Mouse (Mus musculus) heart, embryonic 12.5 days (tissue): ENCODE results near the gene Cnot10. TPM values are rescaled to one million over a fixed set of nuclear protein-coding genes. Genes with fewer than 3 reads are reported as not detected.

Experiments used
- ATAC-seq: fragments of 200-750 bp; cut with Nextera tagmentation; 2 replicates; pipeline ENCODE4 v1.8.0; 2017; ENCODE audit warnings: moderate TSS enrichment, moderate library complexity; ENCODE audit not compliant: insufficient number of reproducible peaks, low FRiP score
- H3K27ac ChIP-seq: fragments of 300-500 bp; sonication (generic); 2 replicates; pipeline ENCODE4 v1.5.1; 2016; ENCODE audit warnings: mild to moderate bottlenecking, moderate library complexity; ENCODE audit not compliant: poor library complexity, severe bottlenecking
- H3K27me3 ChIP-seq: fragments of 300-500 bp; sonication (generic); replicated peaks from 2 replicates; pipeline ENCODE4 v1.6.1; 2016; ENCODE audit warnings: mild to moderate bottlenecking, moderate library complexity
- H3K36me3 ChIP-seq: fragments of 300-500 bp; sonication (generic); 2 replicates; pipeline ENCODE4 v1.6.1; 2016; ENCODE audit warnings: mild to moderate bottlenecking, moderate library complexity
- H3K4me1 ChIP-seq: fragments of 300-500 bp; sonication (generic); replicated peaks from 2 replicates; pipeline ENCODE4 v1.6.1; 2016; ENCODE audit warnings: mild to moderate bottlenecking
- H3K4me2 ChIP-seq: fragments of 300-500 bp; sonication (generic); 2 replicates; pipeline ENCODE4 v1.6.1; 2016; ENCODE audit warnings: mild to moderate bottlenecking, moderate library complexity
- H3K4me3 ChIP-seq: fragments of 300-500 bp; sonication (generic); 2 replicates; pipeline ENCODE4 v1.5.1; 2016; ENCODE audit warnings: mild to moderate bottlenecking
- H3K9ac ChIP-seq: fragments of 300-500 bp; sonication (generic); 2 replicates; pipeline ENCODE4 v1.6.1; 2016; ENCODE audit warnings: mild to moderate bottlenecking, moderate library complexity
- H3K9me3 ChIP-seq: fragments of 300-500 bp; sonication (generic); replicated peaks from 2 replicates; pipeline ENCODE4 v1.6.1; 2016; ENCODE audit warnings: mild to moderate bottlenecking, moderate library complexity
- WGBS: fragments of 180-500 bp; shearing (Covaris S2); methylation state at CpG from one replicate; pipeline ENCODE4 v1.1.7; 2016; 5-methylcytosine and 5-hydroxymethylcytosine counted together
- polyA plus RNA-seq: library from polyadenylated mRNA; unstranded; fragments of >200 nt; fragmentation: Nextera tagmentation; extraction: Ambion mirVana; gene quantifications from 2 replicates; pipeline ENCODE4 v1.2.1, GENCODE M21; 2016

Cnot10 gene
- polyA plus RNA-seq, 1 experiment from 2014 or later, result 39.4 TPM

DNA sequence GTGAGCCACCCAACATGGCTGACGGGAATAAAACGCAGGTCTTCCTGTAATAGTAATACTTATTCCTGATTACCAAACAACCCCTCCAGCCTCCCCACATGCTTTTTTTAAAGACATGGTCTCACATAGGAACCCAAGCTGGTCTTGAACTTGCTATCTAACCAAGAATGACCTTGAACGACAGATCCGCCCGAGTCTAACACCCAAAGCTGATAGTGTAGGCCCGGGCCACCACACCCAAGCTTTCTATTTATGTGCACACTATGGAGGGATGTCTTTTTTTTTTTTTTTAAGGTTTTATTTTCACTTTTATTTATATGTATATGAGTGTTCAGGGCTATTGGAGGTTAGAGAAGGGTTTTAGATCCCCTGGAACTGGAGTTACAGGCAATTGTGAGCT, 15.8 kb downstream of the Cnot10 start:
- Histone ChIP-seq H3K27ac (no peak overlapping the region), H3K4me1 (no peaks in the 10 kb centered on the region), H3K9me3 (no peaks in the 10 kb centered on the region), H3K4me3 (no peak overlapping the region), H3K4me2 (no peak overlapping the region), H3K9ac (no peak overlapping the region), H3K27me3 (no peaks in the 10 kb centered on the region), H3K36me3 (peaks cover 92% of the 10 kb centered on the region)
- ATAC-seq, result no peak
- 85% methylated on average over 6 of the region's 6 CpGs for WGBS

DNA sequence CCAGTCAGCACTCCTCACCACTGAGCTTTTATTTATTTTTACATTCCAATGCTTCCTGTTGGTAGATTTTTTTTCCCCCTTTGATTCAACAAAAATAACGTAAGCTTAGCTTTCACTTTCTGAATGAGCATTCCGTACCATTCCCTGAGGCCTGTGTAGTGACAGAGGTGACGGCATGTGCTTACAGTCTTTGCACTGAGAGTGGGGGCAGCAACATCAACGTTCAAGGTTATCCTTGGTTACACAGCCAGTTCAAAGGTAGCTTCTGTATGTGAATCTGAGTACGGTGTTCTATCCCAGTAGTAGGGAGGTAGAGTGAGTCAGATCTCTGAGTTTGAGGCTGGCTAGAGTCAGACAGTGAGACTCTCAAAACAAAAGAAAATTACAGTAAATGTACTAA, 18.8 kb downstream of the Cnot10 start:
- Histone ChIP-seq H3K4me2 (no peak overlapping the region), H3K36me3 (peaks cover 83% of the 10 kb centered on the region), H3K27me3 (no peaks in the 10 kb centered on the region), H3K9me3 (no peaks in the 10 kb centered on the region), H3K9ac (no peak overlapping the region), H3K4me1 (no peaks in the 10 kb centered on the region), H3K4me3 (no peak overlapping the region), H3K27ac (no peak overlapping the region)
- no peak for ATAC-seq
- WGBS, result 89% methylated on average over 5 of the region's 5 CpGs

DNA sequence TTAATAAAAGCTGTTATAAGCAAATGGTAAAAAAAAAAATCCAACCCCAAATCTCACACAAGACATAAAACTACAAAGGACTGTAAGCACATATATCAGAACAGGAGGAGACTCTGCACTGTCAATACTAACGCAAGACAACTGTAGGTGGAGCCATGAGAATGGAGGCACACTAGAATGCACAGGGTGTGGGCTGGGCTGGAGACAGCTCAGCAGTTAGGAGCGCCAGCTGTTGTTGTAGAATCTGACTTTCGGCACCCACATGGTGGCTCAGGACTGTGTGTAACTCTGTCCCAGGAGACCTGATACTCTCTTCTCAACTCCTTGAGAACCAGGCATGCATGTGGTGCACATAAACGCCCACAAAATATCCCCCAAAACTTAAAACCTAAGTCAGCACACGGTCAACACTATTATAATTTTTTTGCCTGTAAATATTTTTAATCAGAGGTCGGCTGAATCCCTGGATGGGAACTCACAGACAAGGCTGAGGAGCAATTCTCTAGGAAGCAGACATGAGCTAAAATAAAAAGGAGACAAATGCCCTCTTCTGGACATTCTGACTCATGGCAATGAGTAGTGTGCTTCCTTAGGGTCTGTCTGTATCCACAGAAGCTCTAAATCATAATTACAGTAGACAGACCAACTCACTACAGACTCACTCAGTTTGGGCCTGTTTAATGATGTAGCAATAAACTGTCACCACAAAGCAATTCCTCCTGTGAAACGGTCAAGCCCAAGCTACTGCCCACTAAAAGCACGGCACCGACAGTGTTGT, 25.6 kb downstream of the Cnot10 start:
- Histone ChIP-seq H3K36me3 (peaks cover 74% of the 10 kb centered on the region), H3K4me2 (no peak overlapping the region), H3K4me3 (no peak overlapping the region), H3K9ac (no peak overlapping the region), H3K27me3 (no peaks in the 10 kb centered on the region), H3K9me3 (0 out of 2 replicates have a peak, but pooled peaks cover 2% of the 10 kb centered on the region), H3K4me1 (no peaks in the 10 kb centered on the region), H3K27ac (no peak overlapping the region)
- ATAC-seq, result no peak
- WGBS, result 87% methylated on average over 9 of the region's 9 CpGs

DNA sequence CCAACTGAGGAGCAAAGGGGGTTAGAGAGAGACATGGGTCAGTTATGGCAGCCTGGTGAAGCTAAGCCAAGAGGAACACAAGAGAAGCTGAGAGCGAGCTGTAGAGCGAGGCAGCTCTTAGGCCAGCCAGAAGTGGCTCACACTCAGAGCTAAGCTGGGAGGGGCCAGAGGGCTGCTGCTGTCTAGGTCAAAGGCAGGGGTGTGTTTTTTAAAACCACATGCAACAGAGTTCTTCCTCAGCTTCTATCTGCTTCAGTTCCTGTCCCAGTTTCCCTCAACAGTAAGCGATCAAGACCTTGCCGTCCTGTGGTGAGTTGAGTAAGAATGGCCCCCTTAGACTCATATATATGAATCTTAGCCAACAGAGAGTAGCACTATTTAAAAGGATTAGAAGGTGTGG, 27.0 kb downstream of the Cnot10 start:
- Histone ChIP-seq H3K4me2 (no peak overlapping the region), H3K36me3 (peaks cover 76% of the 10 kb centered on the region), H3K4me3 (no peak overlapping the region), H3K9me3 (0 out of 2 replicates have a peak, but pooled peaks cover 9% of the 10 kb centered on the region), H3K27ac (no peak overlapping the region), H3K27me3 (no peaks in the 10 kb centered on the region), H3K9ac (no peak overlapping the region), H3K4me1 (no peaks in the 10 kb centered on the region)
- ATAC-seq, result no peak
- WGBS, result 93% methylated on average over 4 of the region's 4 CpGs

DNA sequence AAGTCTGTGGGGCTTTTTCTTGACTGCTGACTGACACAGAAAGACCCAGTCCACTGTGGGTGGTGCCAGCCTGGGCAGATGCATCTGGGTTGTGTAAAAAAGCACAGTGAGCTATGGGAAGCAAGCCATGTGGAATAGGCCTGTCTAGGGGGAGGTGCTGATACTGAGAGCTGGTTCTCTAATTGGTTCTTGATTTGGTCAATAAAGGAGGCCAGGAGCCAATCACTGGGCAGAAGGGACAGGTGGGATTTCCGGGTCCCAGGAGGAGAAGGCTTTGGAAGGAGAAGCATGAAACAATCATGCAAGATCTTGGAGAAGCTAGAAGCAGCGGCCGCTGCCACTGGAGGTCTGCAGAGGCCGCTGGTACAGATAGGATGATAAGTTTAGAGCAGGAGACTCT, 27.4 kb downstream of the Cnot10 start:
- Histone ChIP-seq H3K27ac (no peak overlapping the region), H3K4me1 (no peaks in the 10 kb centered on the region), H3K4me3 (no peak overlapping the region), H3K9ac (no peak overlapping the region), H3K9me3 (0 out of 2 replicates have a peak, but pooled peaks cover 9% of the 10 kb centered on the region), H3K36me3 (peaks cover 76% of the 10 kb centered on the region), H3K4me2 (no peak overlapping the region), H3K27me3 (no peaks in the 10 kb centered on the region)
- WGBS, result 83% methylated on average over 4 of the region's 4 CpGs
- no peak for ATAC-seq

DNA sequence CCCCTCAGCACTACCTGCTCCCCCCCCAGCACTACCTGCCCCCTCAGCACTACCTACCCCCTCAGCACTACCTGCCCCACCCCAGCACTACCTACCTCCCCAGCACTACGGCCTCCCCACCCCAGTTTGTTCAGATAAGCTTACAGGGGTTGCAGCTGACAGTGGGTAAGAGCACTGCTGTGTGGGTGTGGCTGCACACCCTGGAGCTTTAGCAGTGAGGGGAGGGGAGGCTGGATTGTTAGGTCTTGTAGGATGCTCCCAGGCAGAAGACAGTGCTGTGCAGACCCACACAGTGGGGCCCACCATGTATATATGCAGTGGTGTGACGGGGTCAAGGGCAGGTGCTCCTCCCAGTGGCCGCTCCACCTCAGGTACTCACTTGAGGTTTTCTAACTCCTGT, 29.7 kb downstream of the Cnot10 start:
- Histone ChIP-seq H3K4me1 (no peaks in the 10 kb centered on the region), H3K9me3 (0 out of 2 replicates have a peak, but pooled peaks cover 9% of the 10 kb centered on the region), H3K4me3 (no peak overlapping the region), H3K9ac (no peak overlapping the region), H3K4me2 (no peak overlapping the region), H3K27ac (no peak overlapping the region), H3K27me3 (no peaks in the 10 kb centered on the region), H3K36me3 (peaks cover 82% of the 10 kb centered on the region)
- 72% methylated on average over 3 of the region's 3 CpGs for WGBS
- no peak for ATAC-seq

DNA sequence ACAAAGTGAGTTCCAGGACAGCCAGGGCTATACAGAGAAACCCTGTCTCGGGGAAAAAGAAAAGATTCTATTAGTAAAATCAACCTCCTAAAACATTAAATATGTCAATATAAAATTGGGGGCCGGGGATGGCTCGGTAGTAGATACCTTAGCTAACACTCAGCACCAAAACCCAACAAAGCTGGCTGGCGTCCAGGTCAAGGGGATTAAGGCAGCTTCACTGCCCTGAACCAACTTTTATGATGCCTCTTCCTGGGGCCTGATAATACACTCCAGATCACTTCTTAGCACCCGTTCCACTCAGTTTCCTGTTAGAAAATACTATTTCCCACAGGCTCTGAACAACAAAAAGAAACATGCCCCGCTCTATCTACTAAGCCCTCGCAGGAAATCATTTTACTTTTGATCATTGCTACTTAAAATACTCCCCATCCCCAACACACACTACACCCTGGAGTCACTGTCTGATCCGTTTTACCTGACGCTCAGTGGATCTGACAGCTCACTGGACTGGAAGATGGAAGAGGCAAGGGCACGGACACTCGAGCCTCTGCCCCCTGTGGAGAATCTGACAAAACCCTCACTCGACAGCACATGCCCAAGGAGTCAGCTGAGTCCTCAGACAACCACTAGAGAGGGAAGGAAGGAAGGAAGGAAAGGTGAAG, 36.0 kb downstream of the Cnot10 start:
- 57% methylated on average over 12 of the region's 12 CpGs for WGBS

DNA sequence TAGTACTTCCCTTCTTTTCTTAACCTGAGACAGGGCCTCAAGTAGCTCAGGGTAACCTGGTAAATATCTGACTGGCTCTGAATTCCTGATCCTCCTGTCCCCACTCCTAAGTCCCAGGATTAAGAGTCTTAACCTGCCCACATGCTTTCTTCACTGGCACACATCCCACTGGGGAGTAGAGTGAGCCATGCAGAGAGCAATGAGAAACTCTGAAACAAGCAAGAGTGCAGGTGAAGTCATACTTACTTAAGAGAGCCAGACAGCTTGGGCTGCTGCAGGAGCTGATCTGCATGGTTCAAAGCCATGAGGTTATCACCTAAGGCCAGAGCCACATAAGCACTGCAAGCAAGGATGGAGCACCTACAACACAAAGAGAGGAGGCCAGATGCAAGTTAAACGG, 38.9 kb downstream of the Cnot10 start:
- Histone ChIP-seq H3K27me3 (no peaks in the 10 kb centered on the region), H3K9ac (no peak overlapping the region), H3K9me3 (no peaks in the 10 kb centered on the region), H3K36me3 (peaks cover 71% of the 10 kb centered on the region), H3K4me3 (no peak overlapping the region), H3K27ac (no peak overlapping the region), H3K4me1 (0 out of 2 replicates have a peak, but pooled peaks cover 5% of the 10 kb centered on the region), H3K4me2 (no peak overlapping the region)
- ATAC-seq, result no peak
- 77% methylated on average over 1 of the region's 1 CpGs for WGBS

More for the DNA sequence above, 36.0 kb downstream of the Cnot10 start:
- peaks cover 67% of the 10 kb centered on the region for H3K36me3 ChIP-seq
- H3K4me3 ChIP-seq, result no peak overlapping the region
- H3K27ac ChIP-seq, result no peak overlapping the region
- 0 out of 2 replicates have a peak, but pooled peaks cover 3% of the 10 kb centered on the region for H3K9me3 ChIP-seq
- no peak overlapping the region for H3K9ac ChIP-seq
- ATAC-seq, result no peak
- 0 out of 2 replicates have a peak, but pooled peaks cover 5% of the 10 kb centered on the region for H3K4me1 ChIP-seq
- no peaks in the 10 kb centered on the region for H3K27me3 ChIP-seq
- no peak overlapping the region for H3K4me2 ChIP-seq

DNA sequence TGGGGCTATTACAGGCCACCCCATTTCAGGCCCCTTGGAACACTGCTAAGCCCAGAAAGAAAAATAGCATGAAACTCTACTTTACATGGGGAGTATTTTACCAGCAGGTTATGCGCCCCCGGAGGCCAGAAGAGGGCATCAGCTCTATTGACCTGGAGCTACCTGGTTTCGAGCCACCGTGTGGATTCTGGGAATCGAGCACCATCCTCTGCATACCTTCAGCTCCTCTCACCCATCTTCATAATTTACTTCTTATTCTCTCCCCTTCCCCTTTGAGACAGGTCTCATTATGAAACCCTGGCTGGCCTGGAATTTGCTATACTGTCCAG, 55.0 kb downstream of the Cnot10 start:
- H3K4me2 ChIP-seq, result no peak overlapping the region; the same call in 1 of the 2 replicates
- no peaks in the 10 kb centered on the region for H3K9me3 ChIP-seq
- H3K27me3 ChIP-seq, result no peaks in the 10 kb centered on the region
- no peak for ATAC-seq
- H3K4me1 ChIP-seq, result peaks cover 9% of the 10 kb centered on the region; the same call in 1 of the 2 replicates
- no peak overlapping the region for H3K4me3 ChIP-seq
- H3K27ac ChIP-seq, result no peak overlapping the region
- peaks cover 30% of the 10 kb centered on the region for H3K36me3 ChIP-seq
- WGBS, result 48% methylated on average over 5 of the region's 5 CpGs
- H3K9ac ChIP-seq, result no peak overlapping the region

DNA sequence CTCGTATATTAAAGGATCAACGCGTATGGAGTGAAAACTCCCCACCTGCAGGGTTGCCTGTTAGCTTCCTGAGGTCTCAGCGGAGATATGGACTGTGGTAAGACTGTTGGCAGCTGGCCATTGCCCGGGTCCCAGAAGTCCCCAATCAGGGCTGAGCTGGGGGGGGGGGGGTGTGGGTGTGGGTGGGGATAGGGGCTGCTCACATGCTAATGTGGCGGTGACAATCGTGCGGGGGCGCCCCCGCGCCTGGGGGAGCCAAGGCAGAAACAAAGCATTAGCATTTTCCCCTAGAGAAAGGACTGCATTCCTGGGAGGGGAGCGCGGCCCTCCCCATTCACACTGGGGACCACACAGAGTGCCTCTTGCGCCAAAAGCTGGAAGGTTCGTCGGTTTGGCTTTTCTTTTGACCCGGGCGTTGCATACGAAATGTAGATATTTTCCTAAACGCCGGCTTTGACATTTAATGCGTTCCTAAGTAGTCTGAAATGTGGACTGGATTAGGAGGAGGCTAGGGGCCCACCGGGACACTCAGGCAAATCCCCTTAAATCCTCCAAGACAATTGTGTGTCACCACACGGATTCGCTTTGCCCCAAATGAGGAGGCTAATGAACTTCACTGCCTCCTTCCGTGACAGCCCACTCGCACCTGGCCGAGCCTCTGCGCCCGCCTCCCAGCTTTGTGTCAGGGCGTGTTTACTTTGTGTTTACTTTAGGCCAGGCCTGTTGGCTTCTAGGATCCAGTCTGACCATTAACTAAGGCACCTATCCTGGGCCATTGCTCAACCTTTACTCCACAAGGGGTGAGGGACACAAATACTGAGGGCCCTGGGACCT, 55.6 kb downstream of the Cnot10 start:
- Histone ChIP-seq H3K27me3 (no peaks in the 10 kb centered on the region), H3K27ac (0 out of 2 replicates have a peak overlapping the region, but pooled peaks have one; percentile 22), H3K4me2 (peak overlapping the region; percentile 85), H3K9me3 (no peaks in the 10 kb centered on the region), H3K9ac (peak overlapping the region; percentile 38), H3K36me3 (peaks cover 26% of the 10 kb centered on the region), H3K4me1 (peaks cover 9% of the 10 kb centered on the region; the same call in 1 of the 2 replicates), H3K4me3 (peak overlapping the region; percentile 48)
- WGBS, result 9% methylated on average over 31 of the region's 31 CpGs
- peak; percentile 46; the same call in 1 of the 2 replicates for ATAC-seq

DNA sequence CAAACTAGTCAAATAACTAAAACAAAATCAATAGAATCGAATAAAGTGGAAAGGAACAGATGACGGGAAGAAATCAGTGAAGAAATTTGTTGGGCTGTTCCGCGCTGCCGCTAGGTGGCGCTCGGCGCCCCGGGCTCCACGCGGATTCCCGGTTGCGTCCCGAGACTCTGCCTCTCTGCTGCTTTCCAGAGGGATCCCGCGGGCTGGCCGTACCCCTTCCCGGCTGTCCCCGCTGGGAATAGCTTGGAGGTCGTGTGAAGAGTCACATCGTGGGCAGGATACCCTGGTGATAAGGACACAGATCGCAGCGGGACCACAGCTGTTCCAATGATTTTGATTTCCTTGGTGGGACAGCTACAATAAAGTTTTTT, 56.2 kb downstream of the Cnot10 start:
- no peaks in the 10 kb centered on the region for H3K9me3 ChIP-seq
- H3K4me1 ChIP-seq, result peaks cover 9% of the 10 kb centered on the region; the same call in 1 of the 2 replicates
- no peaks in the 10 kb centered on the region for H3K27me3 ChIP-seq
- H3K36me3 ChIP-seq, result peaks cover 20% of the 10 kb centered on the region
- no peak for ATAC-seq
- peak overlapping the region; percentile 38 for H3K9ac ChIP-seq
- WGBS, result 1% methylated on average over 23 of the region's 23 CpGs
- peak overlapping the region; percentile 85 for H3K4me2 ChIP-seq
- 0 out of 2 replicates have a peak overlapping the region, but pooled peaks have one; percentile 22 for H3K27ac ChIP-seq
- H3K4me3 ChIP-seq, result peak overlapping the region; percentile 48
